Mouse (Mus musculus) lung, adult 2 months (tissue): ENCODE measurements around the gene Prss44.
"Not testable (repeated sequence)": the region's sequence is repeated elsewhere in the genome, so short reads cannot be mapped to it uniquely, and the experiment has no call there.

ENCODE experiments used
- CTCF ChIP-seq: fragments of 200-500 bp; IDR thresholded peaks from 2 replicates; pipeline ENCODE4 v1.5.1; 2011; ENCODE audit warnings: mild to moderate bottlenecking, low read length, control low read depth; ENCODE audit not compliant: insufficient read depth
- POLR2A ChIP-seq: fragments of 200-500 bp; IDR thresholded peaks from 2 replicates; pipeline ENCODE4 v1.6.1; 2011; ENCODE audit warnings: low read depth, mild to moderate bottlenecking, control low read depth, low read length, borderline replicate concordance; ENCODE audit errors: extremely low read depth

GRCm38 (mm10) chr9:110820546-110820945, 6.8 kb downstream of the Prss44 start:
- not testable (repeated sequence) for TF ChIP-seq POLR2A, CTCF
